Mouse (Mus musculus) thymus, adult 2 months (tissue): ENCODE results near the gene Nmur1. TPM values are rescaled to one million over a fixed set of nuclear protein-coding genes. Genes with fewer than 3 reads are reported as not detected.
"Not testable (repeated sequence)": the region's sequence is repeated elsewhere in the genome, so short reads cannot be mapped to it uniquely, and the experiment has no call there.

Experiments used
- DNase-seq: peaks from one replicate; pipeline ENCODE4 v3.0.0; 2021
- H3K27ac ChIP-seq: fragments of 200-500 bp; 2 replicates; pipeline ENCODE4 v1.5.1; 2012; ENCODE audit warnings: low read length, control low read depth; ENCODE audit not compliant: control insufficient read depth, insufficient read depth
- H3K27me3 ChIP-seq: fragments of 200-500 bp; 2 replicates; pipeline ENCODE4 v1.6.1; 2012; ENCODE audit warnings: mild to moderate bottlenecking, low read length, moderate library complexity, mixed read lengths; ENCODE audit not compliant: control insufficient read depth, insufficient read depth
- H3K36me3 ChIP-seq: fragments of 200-500 bp; 2 replicates; pipeline ENCODE4 v1.6.1; 2012; ENCODE audit warnings: mild to moderate bottlenecking, low read length, moderate library complexity; ENCODE audit not compliant: control insufficient read depth, insufficient read depth
- H3K4me1 ChIP-seq: fragments of 200-500 bp; replicated peaks from 2 replicates; pipeline ENCODE4 v1.6.1; 2012; ENCODE audit warnings: low read length; ENCODE audit not compliant: control insufficient read depth, insufficient read depth
- H3K4me3 ChIP-seq: fragments of 200-500 bp; 2 replicates; pipeline ENCODE4 v1.5.1; 2012; ENCODE audit warnings: mild to moderate bottlenecking, low read length, control low read depth, moderate library complexity; ENCODE audit not compliant: control insufficient read depth, insufficient read depth
- CTCF ChIP-seq: fragments of 200-500 bp; IDR thresholded peaks from 2 replicates; pipeline ENCODE4 v1.5.1; 2012; ENCODE audit warnings: mild to moderate bottlenecking, control low read depth, low read length, moderate library complexity, borderline replicate concordance; ENCODE audit not compliant: control insufficient read depth, poor library complexity, insufficient read depth; ENCODE audit errors: extremely low read depth
- POLR2A ChIP-seq: fragments of 200-500 bp; IDR thresholded peaks from 2 replicates; pipeline ENCODE4 v1.6.1; 2012; ENCODE audit warnings: mild to moderate bottlenecking, low read length, control low read depth, moderate library complexity; ENCODE audit not compliant: control insufficient read depth, poor library complexity, insufficient read depth; ENCODE audit errors: extremely low read depth
- WGBS: fragments of 180-500 bp; shearing (Covaris S2); methylation state at CpG from one replicate; pipeline ENCODE4 v1.1.7; 2018; 5-methylcytosine and 5-hydroxymethylcytosine counted together
- polyA plus RNA-seq: library from polyadenylated mRNA; depleted of rRNA; stranded (reverse); fragments of >200 nt; gene quantifications from 2 replicates; pipeline ENCODE4 v1.2.3, GENCODE M21; 2012; rRNA removed

Gene Nmur1
- polyA plus RNA-seq: 0.44 and 0.64 TPM in 2 replicates

DNA sequence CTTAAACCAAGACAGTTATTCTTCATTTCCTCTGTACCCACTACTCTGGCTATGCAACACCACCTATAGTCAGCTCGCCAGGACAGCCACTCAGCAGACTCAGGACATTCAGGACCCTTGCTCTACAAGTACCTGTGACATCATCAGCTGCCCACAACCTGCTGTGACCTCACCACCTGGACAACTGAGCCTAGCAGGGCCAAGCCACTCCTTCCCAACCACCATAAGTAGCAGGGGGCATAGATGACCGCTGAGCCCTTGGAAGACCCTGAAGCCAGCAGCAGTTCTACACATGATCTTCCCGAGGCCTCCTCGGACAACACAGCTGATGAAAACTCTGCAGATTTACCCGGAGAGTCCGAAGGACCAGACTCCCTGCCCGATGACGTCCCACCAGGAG, at the start of gene Nmur1, which contains the start of gene Tex44:
TSS of gene Nmur1 (minus strand) at position 101 of the 400 bp plus-strand sequence.
TSS of gene Tex44 (plus strand) at position 202 of the 400 bp plus-strand sequence.
- Histone ChIP-seq H3K4me1 (peaks cover 49% of the 10 kb centered on the region), H3K4me3 (no peak within 1 kb of the TSS), H3K27ac (peak within 1 kb of the TSS; percentile 99), H3K36me3 (no peaks in the 10 kb centered on the region), H3K27me3 (no peaks in the 10 kb centered on the region)
- 96% methylated on average over 8 of the region's 8 CpGs for WGBS
- TF ChIP-seq POLR2A (no peak), CTCF (no peak)
- DNase-seq: no peak

DNA sequence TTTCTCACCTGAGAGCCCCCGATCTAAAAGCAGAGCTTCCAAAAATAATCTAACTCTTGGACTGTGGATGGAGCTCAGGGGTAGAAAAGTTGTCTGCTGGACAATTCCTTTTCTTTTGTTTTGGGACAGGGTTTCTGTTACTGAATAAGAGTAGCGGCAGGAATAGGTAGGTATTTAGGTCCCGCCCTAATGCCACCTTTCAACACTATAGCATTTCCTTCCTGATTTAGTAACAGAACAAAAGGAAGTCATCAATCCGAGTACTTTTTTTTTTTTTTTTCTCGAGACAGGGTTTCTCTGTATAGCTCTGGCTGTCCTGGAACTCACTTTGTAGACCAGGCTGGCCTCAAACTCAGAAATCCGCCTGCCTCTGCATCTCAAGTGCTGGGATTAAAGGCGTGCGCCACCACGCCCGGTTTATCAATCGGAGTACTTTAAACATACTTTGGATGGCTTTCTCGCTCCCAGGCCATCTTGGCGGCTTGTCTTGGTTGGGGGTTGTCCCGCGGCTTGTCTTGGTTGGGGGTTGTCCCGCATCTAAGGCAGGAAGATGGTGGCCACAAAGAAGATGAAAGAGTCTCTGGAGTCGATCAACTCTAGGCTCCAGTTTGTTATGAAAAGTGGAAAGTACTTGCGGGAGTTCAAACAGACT, 47.2 kb upstream of the Nmur1 start:
- Histone ChIP-seq H3K36me3 (no peaks in the 10 kb centered on the region), H3K27ac (no peak overlapping the region), H3K27me3 (no peaks in the 10 kb centered on the region), H3K4me3 (no peak overlapping the region), H3K4me1 (peaks cover 11% of the 10 kb centered on the region)
- no peak for TF ChIP-seq CTCF
- TF ChIP-seq POLR2A: no peak
- WGBS: 77% methylated on average over 18 of the region's 18 CpGs
- no peak for DNase-seq

DNA sequence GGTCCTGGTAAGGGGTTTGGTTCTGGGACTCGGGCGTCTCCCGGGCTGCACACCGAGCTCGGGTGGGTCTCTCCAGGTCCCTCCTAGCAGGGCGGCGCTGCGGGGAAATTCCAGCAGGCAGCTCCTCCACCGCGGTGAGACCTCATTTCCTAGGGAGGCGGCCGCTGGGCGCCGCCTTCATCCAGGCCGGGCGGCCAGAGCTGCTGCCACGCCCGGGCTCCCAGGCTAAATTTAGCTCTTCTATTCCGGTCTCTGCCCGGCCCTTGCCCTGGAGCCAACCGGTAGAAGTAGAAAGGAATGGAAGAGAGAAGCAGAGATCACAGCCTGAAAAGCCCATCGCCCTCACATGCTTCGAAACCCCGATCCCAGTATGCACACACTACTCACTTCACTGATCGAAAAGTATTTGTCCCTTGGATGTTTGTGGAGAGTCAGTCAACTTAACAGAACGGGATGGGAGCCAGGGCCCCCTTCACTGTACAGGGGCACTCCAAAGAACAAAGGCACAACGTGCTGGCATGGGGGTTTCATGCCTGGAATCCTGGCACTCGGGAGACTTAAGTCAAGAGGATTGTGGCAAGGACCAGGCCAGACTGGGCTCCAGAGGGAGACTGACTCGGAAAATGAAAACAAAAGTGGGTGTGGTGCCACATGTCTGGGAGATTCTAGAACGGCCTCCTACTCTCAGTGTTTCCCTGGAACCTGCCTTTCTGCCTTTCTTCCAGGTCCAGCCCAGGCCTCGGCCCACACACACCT, 46.3 kb upstream of the Nmur1 start:
- peak; percentile 28 for DNase-seq
- H3K4me1 ChIP-seq: peaks cover 11% of the 10 kb centered on the region
- TF ChIP-seq POLR2A (no peak), CTCF (no peak)
- no peaks in the 10 kb centered on the region for H3K36me3 ChIP-seq
- no peak overlapping the region for H3K4me3 ChIP-seq
- H3K27me3 ChIP-seq: no peaks in the 10 kb centered on the region
- H3K27ac ChIP-seq: peak overlapping the region; percentile 26; the same call in 1 of the 2 replicates
- WGBS: 26% methylated on average over 31 of the region's 31 CpGs

DNA sequence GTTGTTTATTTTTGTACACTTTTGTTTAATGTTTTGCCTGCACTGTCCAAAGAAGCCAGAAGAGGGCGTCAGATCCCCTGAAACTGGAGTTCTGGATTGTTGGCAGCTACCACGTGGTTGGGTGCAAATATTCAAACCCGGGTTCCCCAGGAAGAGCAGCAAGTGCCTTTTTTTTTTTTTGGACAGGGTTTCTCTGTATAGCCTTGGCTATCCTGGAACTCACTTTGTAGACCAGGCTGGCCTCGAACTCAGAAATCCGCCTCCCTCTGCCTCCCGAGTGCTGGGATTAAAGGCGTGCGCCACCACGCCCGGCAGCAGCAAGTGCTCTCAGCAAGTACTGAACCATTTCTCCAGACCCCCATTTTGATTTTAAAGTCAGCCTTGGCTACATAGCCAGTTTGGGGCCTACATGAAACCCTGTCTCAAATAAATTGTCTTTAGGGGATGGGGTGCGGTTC, 45.5 kb upstream of the Nmur1 start:
- not testable (repeated sequence) for H3K36me3 ChIP-seq, H3K27me3 ChIP-seq, H3K4me3 ChIP-seq, H3K27ac ChIP-seq
- WGBS: 73% methylated on average over 11 of the region's 11 CpGs
- peak; percentile 34 for DNase-seq
- peaks cover 11% of the 10 kb centered on the region for H3K4me1 ChIP-seq

DNA sequence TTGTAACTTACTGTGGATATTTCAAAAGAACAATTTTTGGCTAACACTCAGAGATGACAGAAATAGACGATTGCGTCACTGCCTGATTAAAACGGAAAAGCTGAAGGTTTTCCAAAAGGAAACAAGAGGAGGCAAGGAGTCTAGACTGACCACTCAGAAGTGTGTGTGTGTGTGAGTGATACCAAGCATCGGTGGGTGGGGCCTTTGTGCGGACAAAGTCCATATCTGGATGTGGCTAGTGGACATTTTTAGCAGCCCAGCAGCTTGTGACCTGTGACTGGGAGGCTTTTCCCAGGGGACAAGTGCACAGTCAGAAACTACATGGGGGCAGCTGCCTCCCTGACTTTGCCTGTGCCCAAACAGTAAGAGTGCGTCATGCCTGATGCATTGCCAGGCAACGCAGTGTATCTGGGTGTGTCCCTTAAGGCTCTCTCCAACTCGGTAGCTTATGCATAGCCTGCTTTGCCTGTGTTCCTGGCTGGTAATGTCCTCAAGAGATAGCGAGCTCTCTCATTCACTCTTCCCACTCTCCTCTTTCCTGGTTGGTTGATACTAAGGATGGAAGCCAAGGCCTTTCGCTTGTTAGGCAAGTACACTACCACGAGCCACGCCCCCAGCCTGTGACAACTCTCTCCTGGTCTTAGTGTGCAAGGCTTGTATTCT, 44.6 kb upstream of the Nmur1 start:
- no peak overlapping the region for H3K4me3 ChIP-seq
- H3K27ac ChIP-seq: no peak overlapping the region
- H3K36me3 ChIP-seq: no peaks in the 10 kb centered on the region
- TF ChIP-seq CTCF (no peak), POLR2A (no peak)
- H3K27me3 ChIP-seq: no peaks in the 10 kb centered on the region
- peaks cover 11% of the 10 kb centered on the region for H3K4me1 ChIP-seq
- DNase-seq: no peak
- 90% methylated on average over 12 of the region's 12 CpGs for WGBS

DNA sequence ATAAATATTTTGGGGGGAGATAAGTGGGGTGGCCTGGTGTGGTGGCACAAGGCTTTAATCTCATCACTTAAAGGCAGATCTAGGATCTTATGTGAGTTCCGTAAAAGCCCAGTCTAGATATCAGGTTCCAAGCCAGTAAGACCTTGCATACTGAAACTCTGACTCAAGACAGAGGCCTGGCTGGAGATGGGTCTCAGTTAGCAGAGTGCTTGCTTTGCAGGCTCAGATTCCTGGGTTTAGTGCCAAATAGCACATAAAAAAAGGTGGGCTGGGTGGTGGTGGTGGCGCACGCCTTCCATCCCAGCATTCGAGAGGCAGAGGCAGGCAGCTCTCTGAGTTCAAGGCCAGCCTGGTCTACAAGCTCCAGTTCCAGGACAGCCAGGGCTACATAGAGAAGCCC, 43.8 kb upstream of the Nmur1 start:
- Histone ChIP-seq H3K27ac (no peak overlapping the region), H3K27me3 (no peaks in the 10 kb centered on the region), H3K36me3 (no peaks in the 10 kb centered on the region), H3K4me1 (peaks cover 11% of the 10 kb centered on the region), H3K4me3 (no peak overlapping the region)
- TF ChIP-seq POLR2A (no peak), CTCF (no peak)
- WGBS: 88% methylated on average over 4 of the region's 4 CpGs
- DNase-seq: no peak

DNA sequence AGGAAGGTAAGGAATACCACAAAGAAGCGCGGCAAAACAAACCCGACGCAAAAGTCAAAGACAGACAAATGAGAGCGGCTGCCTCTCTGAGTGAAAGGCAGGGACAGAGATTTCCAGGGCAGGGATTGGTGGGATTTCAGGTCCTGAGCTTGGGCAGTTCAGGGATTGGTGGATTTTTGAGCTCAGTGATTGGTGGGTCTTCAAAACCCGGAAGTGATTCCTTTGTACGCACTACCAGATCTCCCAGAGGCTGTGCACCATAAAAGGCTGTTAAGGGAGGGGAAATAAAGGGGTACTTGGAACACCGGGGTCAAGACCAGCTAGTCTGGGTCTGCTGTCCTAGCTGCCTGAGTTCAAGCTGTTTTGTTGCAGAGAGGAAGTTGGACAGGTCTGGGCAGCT, 41.4 kb upstream of the Nmur1 start:
- no peak for DNase-seq
- H3K27ac ChIP-seq: no peak overlapping the region
- H3K4me1 ChIP-seq: peaks cover 6% of the 10 kb centered on the region
- no peak overlapping the region for H3K4me3 ChIP-seq
- H3K36me3 ChIP-seq: no peaks in the 10 kb centered on the region
- WGBS: 94% methylated on average over 8 of the region's 8 CpGs
- TF ChIP-seq CTCF (no peak), POLR2A (no peak)
- H3K27me3 ChIP-seq: no peaks in the 10 kb centered on the region
